Mouse (Mus musculus) MEL (cell line): ENCODE results near the gene Epha4. TPM values are rescaled to one million over a fixed set of nuclear protein-coding genes. Genes with fewer than 3 reads are reported as not detected.

Experiments
- DNase-seq: peaks from one replicate; pipeline ENCODE4 v3.0.0; 2011; ENCODE audit warnings: low read depth, low spot score
- H3K27ac ChIP-seq: 2 replicates; pipeline ENCODE4 v1.5.1; 2012; ENCODE audit warnings: low read depth, mild to moderate bottlenecking, control low read depth, low read length, moderate library complexity; ENCODE audit not compliant: control insufficient read depth
- H3K27me3 ChIP-seq, 2 experiments: fragments of 150-350 bp in 1 of 2; sonication (generic) in 1 of 2; 2 replicates each; pipeline ENCODE4 v1.6.1; 2012; ENCODE audit warnings: low read length in 2 of 2, mild to moderate bottlenecking in 2 of 2, improper control_type of control experiment in 1 of 2, moderate library complexity in 1 of 2; ENCODE audit not compliant: insufficient read depth in 2 of 2, control insufficient read depth in 1 of 2
- H3K36me3 ChIP-seq, 2 experiments: 2 replicates each; pipeline ENCODE4 v1.6.1; 2012 to 2014; ENCODE audit warnings: low read length in 2 of 2, improper control_type of control experiment in 1 of 2, inconsistent platforms in 1 of 2, mild to moderate bottlenecking in 1 of 2; ENCODE audit not compliant: insufficient read depth in 2 of 2, control insufficient read depth in 1 of 2
- H3K4me1 ChIP-seq, 2 experiments: fragments of 150-350 bp in 1 of 2; sonication (generic) in 1 of 2; 2 replicates each; pipeline ENCODE4 v1.6.1; 2012; ENCODE audit warnings: low read length in 2 of 2, improper control_type of control experiment in 1 of 2, mild to moderate bottlenecking in 1 of 2; ENCODE audit not compliant: insufficient read depth in 2 of 2, control insufficient read depth in 1 of 2
- H3K4me3 ChIP-seq, 2 experiments: fragments of 150-350 bp in 1 of 2; sonication (generic) in 1 of 2; 2 replicates each; pipeline ENCODE4 v1.5.1; 2012; ENCODE audit warnings: low read depth in 2 of 2, low read length in 2 of 2, mild to moderate bottlenecking in 2 of 2, moderate library complexity in 2 of 2, control low read depth in 1 of 2, improper control_type of control experiment in 1 of 2; ENCODE audit not compliant: control insufficient read depth in 1 of 2, insufficient read depth in 1 of 2
- H3K79me2 ChIP-seq: 2 replicates; pipeline ENCODE4 v1.6.1; 2012; ENCODE audit warnings: mild to moderate bottlenecking, low read length, moderate library complexity; ENCODE audit not compliant: control insufficient read depth, poor library complexity, insufficient read depth
- H3K9ac ChIP-seq: 2 replicates; pipeline ENCODE4 v1.6.1; 2012; ENCODE audit warnings: low read depth, mild to moderate bottlenecking, control low read depth, low read length, moderate library complexity; ENCODE audit not compliant: control insufficient read depth, poor library complexity, severe bottlenecking
- H3K9me3 ChIP-seq: fragments of 150-350 bp; sonication (generic); replicated peaks from 2 replicates; pipeline ENCODE4 v1.6.1; 2012; ENCODE audit warnings: mild to moderate bottlenecking, low read length, improper control_type of control experiment, moderate library complexity; ENCODE audit not compliant: insufficient read depth
- BHLHE40 ChIP-seq: IDR thresholded peaks from 2 replicates; pipeline ENCODE4 v1.6.1; 2012; ENCODE audit warnings: low read depth, mild to moderate bottlenecking, inconsistent platforms, low read length, improper control_type of control experiment, borderline replicate concordance
- E2F4 ChIP-seq: IDR thresholded peaks from 2 replicates; pipeline ENCODE4 v1.6.1; 2011; ENCODE audit warnings: low read depth, low read length, improper control_type of control experiment, borderline replicate concordance
- ELF1 ChIP-seq: IDR thresholded peaks from 2 replicates; pipeline ENCODE4 v1.6.1; 2014; ENCODE audit warnings: low read depth, mild to moderate bottlenecking, inconsistent platforms, low read length, improper control_type of control experiment, moderate library complexity
- EP300 ChIP-seq, 2 experiments: IDR thresholded peaks; 2 replicates each; pipeline ENCODE4 v1.6.1; 2011; ENCODE audit warnings: improper control_type of control experiment in 2 of 2, low read length in 2 of 2, low read depth in 1 of 2, mild to moderate bottlenecking in 1 of 2
- GATA1 ChIP-seq: IDR thresholded peaks from 2 replicates; pipeline ENCODE4 v1.6.1; 2011; ENCODE audit warnings: low read depth, low read length, improper control_type of control experiment
- HCFC1 ChIP-seq: IDR thresholded peaks from 2 replicates; pipeline ENCODE4 v1.6.1; 2012; ENCODE audit warnings: low read depth, mild to moderate bottlenecking, inconsistent platforms, low read length, improper control_type of control experiment, moderate library complexity
- JUND ChIP-seq: IDR thresholded peaks from 2 replicates; pipeline ENCODE4 v1.6.1; 2011; ENCODE audit warnings: low read depth, mild to moderate bottlenecking, improper control_type of control experiment, low read length
- KAT2A ChIP-seq: conservative IDR thresholded peaks from 2 replicates; pipeline ENCODE4 v1.6.1; 2012; ENCODE audit warnings: low read depth, low read length, improper control_type of control experiment, inconsistent platforms
- MAX ChIP-seq: IDR thresholded peaks from 2 replicates; pipeline ENCODE4 v1.6.1; 2011; ENCODE audit warnings: low read length, improper control_type of control experiment
- MEF2A ChIP-seq: IDR thresholded peaks from 2 replicates; pipeline ENCODE4 v1.6.1; 2014; ENCODE audit warnings: low read depth, mild to moderate bottlenecking, inconsistent platforms, low read length, improper control_type of control experiment; ENCODE audit not compliant: poor library complexity, insufficient replicate concordance, severe bottlenecking; ENCODE audit errors: extremely low read depth
- MYB ChIP-seq: IDR thresholded peaks from 2 replicates; pipeline ENCODE4 v1.6.1; 2011; ENCODE audit warnings: mild to moderate bottlenecking, low read depth, low read length, improper control_type of control experiment
- MYC ChIP-seq: IDR thresholded peaks from 2 replicates; pipeline ENCODE4 v1.6.1; 2011; ENCODE audit warnings: low read depth, mild to moderate bottlenecking, low read length, improper control_type of control experiment, moderate library complexity
- RAD21 ChIP-seq: IDR thresholded peaks from 2 replicates; pipeline ENCODE4 v1.6.1; 2011; ENCODE audit warnings: mild to moderate bottlenecking, low read depth, low read length, improper control_type of control experiment
- RCOR1 ChIP-seq: IDR thresholded peaks from 2 replicates; pipeline ENCODE4 v1.6.1; 2012; ENCODE audit warnings: low read depth, mild to moderate bottlenecking, inconsistent platforms, low read length, improper control_type of control experiment
- SIN3A ChIP-seq: IDR thresholded peaks from 2 replicates; pipeline ENCODE4 v1.6.1; 2012; ENCODE audit warnings: low read length, improper control_type of control experiment, inconsistent platforms
- TAL1 ChIP-seq: IDR thresholded peaks from 2 replicates; pipeline ENCODE4 v1.6.1; 2012; ENCODE audit warnings: mild to moderate bottlenecking, inconsistent platforms, low read length, moderate library complexity, mixed read lengths
- TBP ChIP-seq: IDR thresholded peaks from 2 replicates; pipeline ENCODE4 v1.8.0; 2011; ENCODE audit warnings: low read depth, low read length, improper control_type of control experiment
- USF1 ChIP-seq: IDR thresholded peaks from 2 replicates; pipeline ENCODE4 v1.6.1; 2014; ENCODE audit warnings: low read depth, mild to moderate bottlenecking, inconsistent platforms, low read length, improper control_type of control experiment, moderate library complexity
- USF2 ChIP-seq, 2 experiments: IDR thresholded peaks; 2 replicates each; pipeline ENCODE4 v1.6.1; 2011 to 2012; ENCODE audit warnings: improper control_type of control experiment in 2 of 2, low read length in 2 of 2, borderline replicate concordance in 1 of 2, inconsistent platforms in 1 of 2, low read depth in 1 of 2, mild to moderate bottlenecking in 1 of 2; ENCODE audit not compliant: insufficient read depth in 1 of 2
- ZC3H11A ChIP-seq: IDR thresholded peaks from 2 replicates; pipeline ENCODE4 v1.6.1; 2012; ENCODE audit warnings: low read depth, mild to moderate bottlenecking, inconsistent platforms, low read length, improper control_type of control experiment
- ZKSCAN1 ChIP-seq: IDR thresholded peaks from 2 replicates; pipeline ENCODE4 v1.6.1; 2012; ENCODE audit warnings: low read depth, mild to moderate bottlenecking, inconsistent platforms, low read length, improper control_type of control experiment, moderate library complexity
- ZNF384 ChIP-seq: IDR thresholded peaks from 2 replicates; pipeline ENCODE4 v1.6.1; 2012; ENCODE audit warnings: low read depth, mild to moderate bottlenecking, inconsistent platforms, low read length, improper control_type of control experiment
- polyA plus RNA-seq, 2 experiments: library from polyadenylated mRNA; stranded (reverse) in 1 of 2; unstranded in 1 of 2; fragments of >175 nt in 1 of 2; fragments of >200 nt in 1 of 2; gene quantifications; 2 replicates each; pipeline versions ENCODE4 v1.2.1 to v1.2.4; 2012; ENCODE audit warnings: low replicate concordance in 2 of 2, low read depth in 1 of 2; ENCODE audit not compliant: insufficient read length in 2 of 2, insufficient read depth in 1 of 2, missing spikeins in 1 of 2
- total RNA-seq: library from RNA; depleted of rRNA; stranded (reverse); fragments of 300-350 nt; gene quantifications from 2 replicates; pipeline ENCODE4 v1.2.3, GENCODE M21; 2012

Gene Epha4
- total and polyA plus RNA-seq, 3 experiments, result not detected

- Histone ChIP-seq H3K36me3 (no peaks in the 10 kb centered on the region), H3K9me3 (no peaks in the 10 kb centered on the region), H3K79me2 (no peaks in the 10 kb centered on the region), H3K4me3 (no peak overlapping the region), H3K27me3 (no peaks in the 10 kb centered on the region), H3K27ac (no peak overlapping the region), H3K4me1 (no peaks in the 10 kb centered on the region), H3K9ac (no peak overlapping the region)
- TF ChIP-seq MAX (no peak), HCFC1 (no peak), JUND (no peak), KAT2A (no peak), GATA1 (no peak), MYC (no peak), ZKSCAN1 (no peak), TAL1 (no peak), E2F4 (no peak), USF1 (no peak), EP300 (IDR thresholded peaks at IDR 0.05; ENCODE audit: low read depth in 1 of 2, low read length in 2 of 2) (no peak), RAD21 (no peak), ELF1 (no peak), TBP (no peak), USF2 (IDR thresholded peaks at IDR 0.05; ENCODE audit: borderline replicate concordance in 1 of 2, insufficient read depth in 1 of 2, low read depth in 1 of 2, low read length in 2 of 2) (no peak), MEF2A (no peak), SIN3A (no peak), RCOR1 (no peak), ZNF384 (no peak), BHLHE40 (no peak)
- DNase-seq, result no peak
Observed at GRCm38 (mm10) chr1:77484766-77485596, 29.9 kb downstream of the Epha4 start.

GRCm38 (mm10) chr1:77475808-77476413 lies 39.0 kb downstream of the Epha4 start:
- Histone ChIP-seq H3K4me1 (no peaks in the 10 kb centered on the region), H3K4me3 (no peak overlapping the region), H3K27ac (no peak overlapping the region), H3K27me3 (no peaks in the 10 kb centered on the region), H3K9me3 (no peaks in the 10 kb centered on the region), H3K9ac (no peak overlapping the region), H3K79me2 (no peaks in the 10 kb centered on the region), H3K36me3 (no peaks in the 10 kb centered on the region)
- TF ChIP-seq MYB, result no peak
- TF ChIP-seq ZC3H11A, result no peak
- TF ChIP-seq, all 39 proteins: peak for 0
- DNase-seq, result no peak
